Mouse (Mus musculus) thymus, adult 2 months (tissue): ENCODE data around the gene Gosr2. TPM values are rescaled to one million over a fixed set of nuclear protein-coding genes. Genes with fewer than 3 reads are reported as not detected.
A peak's percentile ranks its signal among the peaks of the same experiment; 100 is the strongest.

ENCODE experiments used
- DNase-seq: peaks from one replicate; pipeline ENCODE4 v3.0.0; 2021
- H3K27ac ChIP-seq: fragments of 200-500 bp; 2 replicates; pipeline ENCODE4 v1.5.1; 2012; ENCODE audit warnings: low read length, control low read depth; ENCODE audit not compliant: control insufficient read depth, insufficient read depth
- H3K27me3 ChIP-seq: fragments of 200-500 bp; 2 replicates; pipeline ENCODE4 v1.6.1; 2012; ENCODE audit warnings: mild to moderate bottlenecking, low read length, moderate library complexity, mixed read lengths; ENCODE audit not compliant: control insufficient read depth, insufficient read depth
- H3K36me3 ChIP-seq: fragments of 200-500 bp; 2 replicates; pipeline ENCODE4 v1.6.1; 2012; ENCODE audit warnings: mild to moderate bottlenecking, low read length, moderate library complexity; ENCODE audit not compliant: control insufficient read depth, insufficient read depth
- H3K4me1 ChIP-seq: fragments of 200-500 bp; replicated peaks from 2 replicates; pipeline ENCODE4 v1.6.1; 2012; ENCODE audit warnings: low read length; ENCODE audit not compliant: control insufficient read depth, insufficient read depth
- H3K4me3 ChIP-seq: fragments of 200-500 bp; 2 replicates; pipeline ENCODE4 v1.5.1; 2012; ENCODE audit warnings: mild to moderate bottlenecking, low read length, control low read depth, moderate library complexity; ENCODE audit not compliant: control insufficient read depth, insufficient read depth
- CTCF ChIP-seq: fragments of 200-500 bp; IDR thresholded peaks from 2 replicates; pipeline ENCODE4 v1.5.1; 2012; ENCODE audit warnings: mild to moderate bottlenecking, control low read depth, low read length, moderate library complexity, borderline replicate concordance; ENCODE audit not compliant: control insufficient read depth, poor library complexity, insufficient read depth; ENCODE audit errors: extremely low read depth
- POLR2A ChIP-seq: fragments of 200-500 bp; IDR thresholded peaks from 2 replicates; pipeline ENCODE4 v1.6.1; 2012; ENCODE audit warnings: mild to moderate bottlenecking, low read length, control low read depth, moderate library complexity; ENCODE audit not compliant: control insufficient read depth, poor library complexity, insufficient read depth; ENCODE audit errors: extremely low read depth
- WGBS: fragments of 180-500 bp; shearing (Covaris S2); methylation state at CpG from one replicate; pipeline ENCODE4 v1.1.7; 2018; 5-methylcytosine and 5-hydroxymethylcytosine counted together
- polyA plus RNA-seq: library from polyadenylated mRNA; depleted of rRNA; stranded (reverse); fragments of >200 nt; gene quantifications from 2 replicates; pipeline ENCODE4 v1.2.3, GENCODE M21; 2012

Gene Gosr2
- polyA plus RNA-seq, 1 experiment = 99.8 TPM

- DNase-seq = no peak
- no peak overlapping the region for H3K4me3 ChIP-seq
- 79% methylated on average over 2 of the region's 2 CpGs for WGBS
- TF ChIP-seq CTCF (no peak), POLR2A (no peak)
- no peaks in the 10 kb centered on the region for H3K4me1 ChIP-seq
- no peaks in the 10 kb centered on the region for H3K27me3 ChIP-seq
- H3K27ac ChIP-seq = no peak overlapping the region
- H3K36me3 ChIP-seq = no peaks in the 10 kb centered on the region
These were observed 16.4 kb upstream of the Gosr2 start for GRCm38 (mm10) chr11:103714074-103714473.

- H3K27me3 ChIP-seq = no peaks in the 10 kb centered on the region
- no peak overlapping the region for H3K27ac ChIP-seq
- no peak for TF ChIP-seq POLR2A
- no peak for TF ChIP-seq CTCF
These were observed 14.3 kb upstream of the Gosr2 start for GRCm38 (mm10) chr11:103711851-103712587.

GRCm38 (mm10) chr11:103709982-103710381 lies 12.3 kb upstream of the Gosr2 start:
- Histone ChIP-seq H3K4me1 (no peaks in the 10 kb centered on the region), H3K27me3 (no peaks in the 10 kb centered on the region), H3K4me3 (no peak overlapping the region), H3K27ac (no peak overlapping the region), H3K36me3 (no peaks in the 10 kb centered on the region)
- DNase-seq = no peak
- 69% methylated on average over 1 of the region's 1 CpGs for WGBS
- TF ChIP-seq POLR2A (no peak), CTCF (no peak)

More at GRCm38 (mm10) chr11:103711851-103712587, 14.3 kb upstream of the Gosr2 start:
- WGBS = 81% methylated on average over 28 of the region's 28 CpGs
- DNase-seq = no peak
- Histone ChIP-seq H3K36me3 (no peaks in the 10 kb centered on the region), H3K4me3 (no peak overlapping the region), H3K4me1 (no peaks in the 10 kb centered on the region)

DNA sequence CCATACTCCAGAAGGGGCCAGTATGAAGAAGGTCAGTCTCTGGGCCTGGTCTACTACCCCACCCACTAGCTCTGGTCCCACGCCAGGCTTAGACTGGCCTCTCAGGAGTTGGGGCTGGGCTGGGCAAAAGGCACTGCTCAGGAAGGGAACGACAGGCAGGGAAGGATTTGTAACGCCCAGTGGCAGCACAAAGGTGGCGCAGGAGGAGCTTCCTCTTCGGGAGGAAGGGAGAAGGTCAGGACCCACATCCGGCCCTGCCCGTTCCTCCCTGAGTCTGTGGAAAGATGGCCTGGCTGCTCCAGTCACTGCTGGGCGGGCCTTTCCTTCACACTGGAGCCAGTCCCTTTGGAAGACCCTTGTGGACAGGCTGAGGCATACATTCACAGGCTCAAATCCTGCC lies 9.3 kb upstream of the Gosr2 start:
- no peak for DNase-seq
- H3K27me3 ChIP-seq = no peaks in the 10 kb centered on the region
- H3K36me3 ChIP-seq = no peaks in the 10 kb centered on the region
- no peak overlapping the region for H3K27ac ChIP-seq
- 52% methylated on average over 8 of the region's 8 CpGs for WGBS
- TF ChIP-seq POLR2A (no peak), CTCF (no peak)
- no peak overlapping the region for H3K4me3 ChIP-seq
- no peaks in the 10 kb centered on the region for H3K4me1 ChIP-seq

GRCm38 (mm10) chr11:103698226-103698625 lies 528 bp upstream of the Gosr2 start:
- DNase-seq = no peak
- H3K27me3 ChIP-seq = no peaks in the 10 kb centered on the region
- no peak for TF ChIP-seq POLR2A
- no peak for TF ChIP-seq CTCF
- no peak overlapping the region for H3K27ac ChIP-seq
- H3K4me3 ChIP-seq = no peak overlapping the region
- H3K4me1 ChIP-seq = no peaks in the 10 kb centered on the region
- no peaks in the 10 kb centered on the region for H3K36me3 ChIP-seq
- WGBS = 91% methylated on average over 2 of the region's 2 CpGs

- no peak for DNase-seq
- peak overlapping the region; percentile 64 for H3K4me3 ChIP-seq
- under 1% methylated on average over 18 of the region's 18 CpGs for WGBS
- TF ChIP-seq POLR2A (no peak), CTCF (no peak)
- peak overlapping the region; percentile 80 for H3K27ac ChIP-seq
- H3K4me1 ChIP-seq = no peaks in the 10 kb centered on the region
- no peaks in the 10 kb centered on the region for H3K27me3 ChIP-seq
- no peaks in the 10 kb centered on the region for H3K36me3 ChIP-seq
These were observed 690 bp downstream of the Gosr2 start for GRCm38 (mm10) chr11:103696851-103697564.
